In genomic region chr15:78874989-78875388, GRCm38 (mm10) we compare ENCODE assay signal across 15 mouse cellular contexts. TPM values are rescaled to one million over a fixed set of nuclear protein-coding genes. Genes with fewer than 3 reads are reported as not detected.
DNase-seq lines count a peak whose midpoint lies in the region; ATAC-seq and TF ChIP-seq lines count a peak whose summit lies in the region.
"Had no signal": no experiment of that assay in that cellular context is flagged by ENCODE, and none has a peak within 500 bp of the region (broad histone marks: within the 10 kb centered on the region; RNA-seq: fewer than 3 reads in every experiment).

No protein-coding gene starts in this region.

- H3K27me3 ChIP-seq in heart, embryonic 11.5 days (ENCODE audit: control insufficient read depth, insufficient read depth, low read length) = no peaks in the 10 kb centered on the region
- no peaks in the 10 kb centered on the region for H3K27me3 ChIP-seq in lung, embryonic 14.5 days (ENCODE audit: insufficient read depth, low read length)
- H3K27me3 ChIP-seq in embryonic facial prominence, embryonic 15.5 days = no peaks in the 10 kb centered on the region
- H3K27me3 ChIP-seq in neural tube, embryonic 13.5 days = no peaks in the 10 kb centered on the region

- 75% methylated on average over 8 of the region's 8 CpGs for WGBS in heart, embryonic 11.5 days (ENCODE audit: insufficient replicate concordance)
- WGBS in lung, embryonic 14.5 days = 68% methylated on average over 8 of the region's 8 CpGs
- WGBS in embryonic facial prominence, embryonic 15.5 days = 63% methylated on average over 8 of the region's 8 CpGs
- 85% methylated on average over 8 of the region's 8 CpGs for WGBS in neural tube, embryonic 13.5 days

- DNase-seq in heart, adult 8-10 months (ENCODE audit: low spot score) = no peak
- DNase-seq in lung, embryonic 14.5 days = no peak
- no peak for DNase-seq in lung, postnatal 4 days
- no peak for DNase-seq in testis, postnatal 14 days (ENCODE audit: low spot score)
- DNase-seq: cerebellum, adult 9-10 months; right cerebral cortex, postnatal 25 days had no signal

- no peaks in the 10 kb centered on the region for H3K9me3 ChIP-seq in heart, embryonic 11.5 days (replicated peaks; ENCODE audit: control insufficient read depth, low read length)
- H3K9me3 ChIP-seq in lung, embryonic 14.5 days (ENCODE audit: low read depth, low read length) = no peaks in the 10 kb centered on the region
- H3K9me3 ChIP-seq in embryonic facial prominence, embryonic 15.5 days (replicated peaks) = no peaks in the 10 kb centered on the region
- H3K9me3 ChIP-seq in neural tube, embryonic 13.5 days = no peaks in the 10 kb centered on the region
- H3K9me3 ChIP-seq: megakaryocyte, embryonic 14.5 days had no signal

- H3K27ac ChIP-seq in heart, embryonic 11.5 days (ENCODE audit: low read depth, low read length) = no peak overlapping the region
- H3K27ac ChIP-seq in lung, embryonic 14.5 days (ENCODE audit: low read depth) = peak overlapping the region; percentile 99
- peak overlapping the region; percentile 100 for H3K27ac ChIP-seq in embryonic facial prominence, embryonic 15.5 days (replicated peaks)
- H3K27ac ChIP-seq in neural tube, embryonic 13.5 days (replicated peaks) = no peak overlapping the region

- 0 out of 2 replicates have a peak overlapping the region, but pooled peaks have one; percentile 11 for H3K9ac ChIP-seq in heart, embryonic 11.5 days (ENCODE audit: low read depth, low read length)
- no peak overlapping the region for H3K9ac ChIP-seq in lung, embryonic 14.5 days
- H3K9ac ChIP-seq in embryonic facial prominence, embryonic 15.5 days = no peak overlapping the region
- H3K9ac ChIP-seq in neural tube, embryonic 13.5 days = peak overlapping the region; percentile 91; the same call in 1 of the 2 replicates

- no peak overlapping the region for H3K4me2 ChIP-seq in heart, embryonic 11.5 days
- no peak overlapping the region for H3K4me2 ChIP-seq in lung, embryonic 14.5 days
- no peak overlapping the region for H3K4me2 ChIP-seq in embryonic facial prominence, embryonic 15.5 days (replicated peaks)
- no peak overlapping the region for H3K4me2 ChIP-seq in neural tube, embryonic 13.5 days

- no peaks in the 10 kb centered on the region for H3K36me3 ChIP-seq in heart, embryonic 11.5 days (ENCODE audit: control insufficient read depth, insufficient read depth, low read length)
- H3K36me3 ChIP-seq in lung, embryonic 14.5 days (ENCODE audit: insufficient read depth) = peaks cover 3% of the 10 kb centered on the region; the same call in 1 of the 2 replicates
- 0 out of 2 replicates have a peak, but pooled peaks cover 2% of the 10 kb centered on the region for H3K36me3 ChIP-seq in embryonic facial prominence, embryonic 15.5 days
- 0 out of 2 replicates have a peak, but pooled peaks cover 2% of the 10 kb centered on the region for H3K36me3 ChIP-seq in neural tube, embryonic 13.5 days

- peaks cover 21% of the 10 kb centered on the region for H3K4me1 ChIP-seq in heart, embryonic 11.5 days (ENCODE audit: control insufficient read depth, insufficient read depth, low read length)
- H3K4me1 ChIP-seq in lung, embryonic 14.5 days (ENCODE audit: insufficient read depth) = peaks cover 6% of the 10 kb centered on the region; the same call in 1 of the 2 replicates
- H3K4me1 ChIP-seq in embryonic facial prominence, embryonic 15.5 days = peaks cover 50% of the 10 kb centered on the region
- peaks cover 39% of the 10 kb centered on the region for H3K4me1 ChIP-seq in neural tube, embryonic 13.5 days (replicated peaks)

- ATAC-seq in heart, embryonic 11.5 days (replicated peaks; ENCODE audit: insufficient number of reproducible peaks, low FRiP score, low TSS enrichment) = no peak
- no peak for ATAC-seq in lung, embryonic 14.5 days (ENCODE audit: insufficient read depth)
- ATAC-seq in embryonic facial prominence, embryonic 15.5 days (ENCODE audit: insufficient number of reproducible peaks, low FRiP score, low TSS enrichment, low read depth) = no peak
- ATAC-seq in neural tube, embryonic 13.5 days (ENCODE audit: low read depth) = no peak
- no peak for ATAC-seq in erythroid progenitor cell, adult 5-6 weeks (replicated peaks; ENCODE audit: low FRiP score, poor library complexity, severe bottlenecking)

- no peak overlapping the region for H3K4me3 ChIP-seq in heart, embryonic 11.5 days (ENCODE audit: low read depth, low read length)
- H3K4me3 ChIP-seq in lung, embryonic 14.5 days (ENCODE audit: low read depth, low read length) = no peak overlapping the region
- no peak overlapping the region for H3K4me3 ChIP-seq in embryonic facial prominence, embryonic 15.5 days (replicated peaks)
- H3K4me3 ChIP-seq in neural tube, embryonic 13.5 days = no peak overlapping the region
- H3K4me3 ChIP-seq: megakaryocyte, embryonic 14.5 days had no signal

- no peak for TF ChIP-seq CTCF in lung, embryonic 14.5 days (IDR thresholded peaks at IDR 0.05; ENCODE audit: low read depth)

RNA-seq across cellular contexts. Expression of gene Gga1, which starts 2.0 kb away (rescaled TPM):
- polyA plus RNA-seq in heart, embryonic 11.5 days (2014; fragmentation: Nextera tagmentation; extraction: Ambion mirVana) = 29.3 and 31.7 TPM in 2 replicates
- 10 to 100 TPM; 44.8 to 49.1 (median 46.3) TPM for total RNA-seq in heart, adult 8-10 months (2022)
- polyA plus RNA-seq in lung, embryonic 14.5 days (2014; fragmentation: Nextera tagmentation; extraction: Ambion mirVana) = 50.9 and 57.0 TPM in 2 replicates
- 56.0 and 62.0 TPM in 2 replicates for polyA plus RNA-seq in embryonic facial prominence, embryonic 15.5 days (2015; fragmentation: Nextera tagmentation; extraction: Ambion mirVana)
- polyA plus RNA-seq in neural tube, embryonic 13.5 days (2015; fragmentation: Nextera tagmentation; extraction: Ambion mirVana) = 44.0 and 51.0 TPM in 2 replicates
- total RNA-seq in erythroid progenitor cell, adult 5-6 weeks (2015; ENCODE audit: low replicate concordance) = 22.0 and 25.2 TPM in 2 replicates
- total RNA-seq in erythroid progenitor cell, adult 5-6 weeks (2017; ENCODE audit: low replicate concordance) = 3.5 and 6.0 TPM in 2 replicates

RNA-seq across cellular contexts. Expression of gene Lgals2, which starts 19.7 kb away (rescaled TPM):
- polyA plus RNA-seq in heart, embryonic 11.5 days (2014; fragmentation: Nextera tagmentation; extraction: Ambion mirVana) = 0.49 TPM in 1 of 2 replicates, not detected in the other
- under 1 TPM in 1 of 4 experiments, not detected in 3; 0.65 TPM for total RNA-seq in heart, adult 8-10 months (2022)
- polyA plus RNA-seq in lung, embryonic 14.5 days (2014; fragmentation: Nextera tagmentation; extraction: Ambion mirVana) = 0.34 TPM in 1 of 2 replicates, not detected in the other
- polyA plus RNA-seq in embryonic facial prominence, embryonic 15.5 days (2015; fragmentation: Nextera tagmentation; extraction: Ambion mirVana) = 1.0 TPM in 2 replicates
- not detected in 2 replicates for polyA plus RNA-seq in neural tube, embryonic 13.5 days (2015; fragmentation: Nextera tagmentation; extraction: Ambion mirVana)
- not detected in 2 replicates for total RNA-seq in erythroid progenitor cell, adult 5-6 weeks (2015; ENCODE audit: low replicate concordance)
- not detected in 2 replicates for total RNA-seq in erythroid progenitor cell, adult 5-6 weeks (2017; ENCODE audit: low replicate concordance)
- total RNA-seq: granulocyte monocyte progenitor cell, adult 5-6 weeks; layer of hippocampus, postnatal 25 days; neutrophil, adult 5-6 weeks had no signal

RNA-seq across cellular contexts. Expression of gene Gm49510, which starts 24.5 kb away (rescaled TPM):
- 0.23 and 0.47 TPM in 2 replicates for polyA plus RNA-seq in heart, embryonic 11.5 days (2014; fragmentation: Nextera tagmentation; extraction: Ambion mirVana)
- not detected for total RNA-seq in heart, adult 8-10 months (2022)
- 0.18 and 0.70 TPM in 2 replicates for polyA plus RNA-seq in lung, embryonic 14.5 days (2014; fragmentation: Nextera tagmentation; extraction: Ambion mirVana)
- polyA plus RNA-seq in embryonic facial prominence, embryonic 15.5 days (2015; fragmentation: Nextera tagmentation; extraction: Ambion mirVana) = 0.71 and 0.85 TPM in 2 replicates
- polyA plus RNA-seq in neural tube, embryonic 13.5 days (2015; fragmentation: Nextera tagmentation; extraction: Ambion mirVana) = 0.37 TPM in 1 of 2 replicates, not detected in the other
- 1.3 TPM in 1 of 2 replicates, not detected in the other for total RNA-seq in erythroid progenitor cell, adult 5-6 weeks (2015; ENCODE audit: low replicate concordance)
- total RNA-seq in erythroid progenitor cell, adult 5-6 weeks (2017; ENCODE audit: low replicate concordance) = not detected in 2 replicates
- total RNA-seq: layer of hippocampus, postnatal 25 days; liver, adult 2 months had no signal
- polyA plus RNA-seq: liver, adult 2 months had no signal

RNA-seq across cellular contexts. Expression of gene Sh3bp1, which starts 24.6 kb away (rescaled TPM):
- polyA plus RNA-seq in heart, embryonic 11.5 days (2014; fragmentation: Nextera tagmentation; extraction: Ambion mirVana) = 25.0 and 29.3 TPM in 2 replicates
- total RNA-seq in heart, adult 8-10 months (2022) = 1 to 10 TPM; 2.6 to 6.3 (median 4.1) TPM
- polyA plus RNA-seq in lung, embryonic 14.5 days (2014; fragmentation: Nextera tagmentation; extraction: Ambion mirVana) = 43.5 and 43.9 TPM in 2 replicates
- 56.7 and 68.1 TPM in 2 replicates for polyA plus RNA-seq in embryonic facial prominence, embryonic 15.5 days (2015; fragmentation: Nextera tagmentation; extraction: Ambion mirVana)
- 6.2 and 6.8 TPM in 2 replicates for polyA plus RNA-seq in neural tube, embryonic 13.5 days (2015; fragmentation: Nextera tagmentation; extraction: Ambion mirVana)
- total RNA-seq in erythroid progenitor cell, adult 5-6 weeks (2015; ENCODE audit: low replicate concordance) = 17.7 and 21.4 TPM in 2 replicates
- total RNA-seq in erythroid progenitor cell, adult 5-6 weeks (2017; ENCODE audit: low replicate concordance) = 0.26 and 7.1 TPM in 2 replicates

RNA-seq across cellular contexts. Expression of gene Cdc42ep1, which starts 32.6 kb away (rescaled TPM):
- polyA plus RNA-seq in heart, embryonic 11.5 days (2014; fragmentation: Nextera tagmentation; extraction: Ambion mirVana) = 24.1 and 29.7 TPM in 2 replicates
- 10 to 100 TPM; 30.5 to 40.3 (median 39.1) TPM for total RNA-seq in heart, adult 8-10 months (2022)
- 93.2 and 101 TPM in 2 replicates for polyA plus RNA-seq in lung, embryonic 14.5 days (2014; fragmentation: Nextera tagmentation; extraction: Ambion mirVana)
- 41.5 and 43.8 TPM in 2 replicates for polyA plus RNA-seq in embryonic facial prominence, embryonic 15.5 days (2015; fragmentation: Nextera tagmentation; extraction: Ambion mirVana)
- polyA plus RNA-seq in neural tube, embryonic 13.5 days (2015; fragmentation: Nextera tagmentation; extraction: Ambion mirVana) = 11.5 and 13.7 TPM in 2 replicates
- total RNA-seq in erythroid progenitor cell, adult 5-6 weeks (2015; ENCODE audit: low replicate concordance) = not detected in 2 replicates
- total RNA-seq in erythroid progenitor cell, adult 5-6 weeks (2017; ENCODE audit: low replicate concordance) = not detected in 2 replicates
- total RNA-seq: granulocyte monocyte progenitor cell, adult 5-6 weeks; neutrophil, adult 5-6 weeks had no signal

Comparison
In these comparisons a context has a peak if more than half of its experiments do, and no peak if none do; other contexts are left out.
1. H3K27ac ChIP-seq: peak in lung, embryonic 14.5 days (single experiment) and embryonic facial prominence, embryonic 15.5 days (single experiment); none in heart, embryonic 11.5 days (single experiment) and neural tube, embryonic 13.5 days (single experiment).
2. H3K9ac ChIP-seq: peak in heart, embryonic 11.5 days (single experiment) and neural tube, embryonic 13.5 days (single experiment); none in lung, embryonic 14.5 days (single experiment) and embryonic facial prominence, embryonic 15.5 days (single experiment).